Mouse (Mus musculus) midbrain, embryonic 16.5 days (tissue): Measurements from ENCODE around the gene Slamf9. TPM values are rescaled to one million over a fixed set of nuclear protein-coding genes. Genes with fewer than 3 reads are reported as not detected.

Source experiments
- ATAC-seq: fragments of 200-750 bp; cut with Nextera tagmentation; 2 replicates; pipeline ENCODE4 v1.8.0; 2017; ENCODE audit warnings: moderate TSS enrichment
- H3K27ac ChIP-seq: fragments of 300-500 bp; sonication (generic); 2 replicates; pipeline ENCODE4 v1.5.1; 2014; ENCODE audit warnings: mild to moderate bottlenecking, low read length, mixed read lengths
- H3K27me3 ChIP-seq: fragments of 300-500 bp; sonication (generic); 2 replicates; pipeline ENCODE4 v1.6.1; 2014; ENCODE audit warnings: low read depth, low read length, mixed read lengths; ENCODE audit not compliant: control insufficient read depth, insufficient read depth
- H3K36me3 ChIP-seq: fragments of 300-500 bp; sonication (generic); 2 replicates; pipeline ENCODE4 v1.6.1; 2014; ENCODE audit warnings: mild to moderate bottlenecking, low read length, moderate library complexity, mixed read lengths; ENCODE audit not compliant: control insufficient read depth, insufficient read depth
- H3K4me1 ChIP-seq: fragments of 300-500 bp; sonication (generic); 2 replicates; pipeline ENCODE4 v1.6.1; 2014; ENCODE audit warnings: mild to moderate bottlenecking, low read length, mixed read lengths; ENCODE audit not compliant: control insufficient read depth, insufficient read depth
- H3K4me2 ChIP-seq: fragments of 300-500 bp; sonication (generic); 2 replicates; pipeline ENCODE4 v1.6.1; 2014; ENCODE audit warnings: mild to moderate bottlenecking, low read length, mixed read lengths
- H3K4me3 ChIP-seq: fragments of 300-500 bp; sonication (generic); 2 replicates; pipeline ENCODE4 v1.5.1; 2014; ENCODE audit warnings: low read depth, mild to moderate bottlenecking, low read length, moderate library complexity, mixed read lengths
- H3K9ac ChIP-seq: fragments of 300-500 bp; sonication (generic); 2 replicates; pipeline ENCODE4 v1.6.1; 2014; ENCODE audit warnings: low read depth, low read length, mixed read lengths
- H3K9me3 ChIP-seq: fragments of 300-500 bp; sonication (generic); replicated peaks from 2 replicates; pipeline ENCODE4 v1.6.1; 2014; ENCODE audit warnings: mild to moderate bottlenecking, low read length, mixed read lengths; ENCODE audit not compliant: control insufficient read depth, poor library complexity, severe bottlenecking
- WGBS: fragments of 180-500 bp; shearing (Covaris S2); extraction: QIAGEN DNeasy Blood & Tissue Kit; methylation state at CpG from one replicate; pipeline ENCODE4 v1.1.7; 2014; 5-methylcytosine and 5-hydroxymethylcytosine counted together
- polyA plus RNA-seq: library from polyadenylated mRNA; unstranded; fragments of >200 nt; fragmentation: Nextera tagmentation; extraction: Ambion mirVana; gene quantifications from 2 replicates; pipeline ENCODE4 v1.2.1, GENCODE M21; 2015

Gene Slamf9
- polyA plus RNA-seq, 1 experiment from 2014 or later = 0.23 TPM

DNA sequence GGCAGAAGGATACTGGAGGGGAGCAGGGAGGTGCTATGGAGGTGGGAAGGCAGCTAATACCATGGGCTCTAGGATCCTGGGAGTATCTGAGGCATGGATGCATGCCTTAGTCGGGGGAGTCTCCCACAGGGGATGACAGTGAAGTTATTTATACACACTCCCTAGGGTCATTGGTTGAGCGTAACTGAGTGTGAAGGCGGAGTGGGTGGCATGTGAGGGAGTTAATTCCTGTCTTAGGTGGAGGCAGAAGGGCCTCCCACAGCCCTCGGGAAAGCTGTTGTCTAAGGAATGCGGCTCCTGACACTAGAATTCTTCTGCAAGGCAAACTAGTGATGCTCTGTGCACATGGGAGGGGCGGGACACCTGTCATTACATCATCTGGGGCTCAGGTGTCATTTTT lies 38.4 kb upstream of the Slamf9 start:
- no peak overlapping the region for H3K27ac ChIP-seq
- no peaks in the 10 kb centered on the region for H3K27me3 ChIP-seq
- no peaks in the 10 kb centered on the region for H3K36me3 ChIP-seq
- no peak overlapping the region for H3K4me3 ChIP-seq
- no peak for ATAC-seq
- H3K4me2 ChIP-seq = no peak overlapping the region
- WGBS = 56% methylated on average over 6 of the region's 6 CpGs
- no peaks in the 10 kb centered on the region for H3K9me3 ChIP-seq
- no peaks in the 10 kb centered on the region for H3K4me1 ChIP-seq
- H3K9ac ChIP-seq = no peak overlapping the region

DNA sequence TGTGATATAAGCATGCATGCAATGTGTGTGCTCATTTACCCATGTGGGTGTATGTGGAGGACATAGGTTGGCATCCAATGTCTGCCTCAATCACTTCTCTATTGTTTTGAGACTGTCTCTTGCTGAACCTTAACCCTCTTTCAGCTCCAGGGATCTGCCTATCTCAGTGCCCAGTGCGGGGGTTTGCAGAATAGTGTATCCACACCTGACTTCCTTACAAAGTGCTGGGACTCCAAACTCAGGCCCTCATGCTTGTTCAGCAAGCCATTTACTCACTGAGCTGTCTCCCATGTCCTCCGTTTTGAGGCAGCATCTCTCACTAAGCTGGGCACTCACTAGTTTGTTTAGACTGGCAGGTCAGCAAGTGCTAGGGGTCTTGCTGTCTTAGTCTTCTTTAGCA lies 36.5 kb upstream of the Slamf9 start:
- H3K36me3 ChIP-seq = no peaks in the 10 kb centered on the region
- ATAC-seq = no peak
- H3K9me3 ChIP-seq = no peaks in the 10 kb centered on the region
- no peak overlapping the region for H3K27ac ChIP-seq
- H3K4me2 ChIP-seq = no peak overlapping the region
- H3K4me1 ChIP-seq = no peaks in the 10 kb centered on the region
- no peak overlapping the region for H3K9ac ChIP-seq
- WGBS = 80% methylated on average over 2 of the region's 2 CpGs
- no peaks in the 10 kb centered on the region for H3K27me3 ChIP-seq
- no peak overlapping the region for H3K4me3 ChIP-seq

DNA sequence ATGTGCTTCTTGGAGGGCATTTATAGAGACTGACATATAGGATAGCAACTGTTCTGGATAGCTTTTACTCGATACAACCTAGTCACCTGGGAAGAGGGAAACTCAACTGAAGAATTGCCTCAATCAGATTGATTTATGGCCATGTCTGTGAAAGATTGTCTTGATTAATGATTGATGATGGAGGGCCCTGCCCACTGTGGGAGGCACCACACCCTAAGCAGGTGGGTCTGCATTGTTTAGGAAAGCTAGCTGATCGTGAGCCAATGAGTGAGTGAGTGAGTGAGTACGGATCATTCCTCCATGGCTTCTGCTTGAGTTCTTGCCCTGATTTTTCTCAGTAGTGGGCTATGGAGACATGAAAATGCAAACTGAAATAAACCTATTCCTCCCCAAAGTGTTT lies 34.6 kb upstream of the Slamf9 start:
- Histone ChIP-seq H3K27ac (no peak overlapping the region), H3K4me2 (no peak overlapping the region)

DNA sequence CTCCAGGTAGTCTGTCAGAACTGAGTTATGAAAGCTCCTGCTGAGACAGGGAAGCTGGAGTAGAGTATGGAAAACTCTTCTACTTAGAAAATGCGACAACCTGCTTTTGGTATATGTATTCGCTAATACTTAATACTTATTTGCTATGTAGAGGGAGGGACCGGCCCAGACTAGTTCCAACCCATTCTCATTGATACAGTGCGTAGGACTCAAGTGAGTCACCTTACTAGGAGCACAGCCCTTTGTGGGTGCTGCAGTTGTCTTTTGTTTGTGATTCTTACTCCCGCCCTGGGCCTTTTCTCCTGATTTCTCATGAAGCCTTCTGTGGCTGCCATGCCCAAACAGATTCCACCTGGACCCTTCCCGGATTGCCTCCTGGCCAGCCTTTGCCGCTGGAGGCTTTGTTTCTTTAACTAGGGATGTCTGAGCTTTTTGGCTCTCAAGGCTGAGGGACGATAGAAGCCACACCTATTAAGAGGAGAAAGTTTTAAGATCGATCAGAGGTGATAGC lies 33.2 kb upstream of the Slamf9 start:
- H3K4me2 ChIP-seq = no peak overlapping the region
- ATAC-seq = no peak
- H3K9me3 ChIP-seq = no peaks in the 10 kb centered on the region
- H3K4me1 ChIP-seq = no peaks in the 10 kb centered on the region
- no peaks in the 10 kb centered on the region for H3K27me3 ChIP-seq
- no peak overlapping the region for H3K27ac ChIP-seq
- no peak overlapping the region for H3K9ac ChIP-seq
- 88% methylated on average over 9 of the region's 9 CpGs for WGBS
- no peaks in the 10 kb centered on the region for H3K36me3 ChIP-seq
- no peak overlapping the region for H3K4me3 ChIP-seq

More for the DNA sequence above, 34.6 kb upstream of the Slamf9 start:
- Histone ChIP-seq H3K36me3 (no peaks in the 10 kb centered on the region), H3K9me3 (no peaks in the 10 kb centered on the region), H3K4me1 (no peaks in the 10 kb centered on the region), H3K27me3 (no peaks in the 10 kb centered on the region), H3K4me3 (no peak overlapping the region), H3K9ac (no peak overlapping the region)
- no peak for ATAC-seq
- 87% methylated on average over 3 of the region's 3 CpGs for WGBS

DNA sequence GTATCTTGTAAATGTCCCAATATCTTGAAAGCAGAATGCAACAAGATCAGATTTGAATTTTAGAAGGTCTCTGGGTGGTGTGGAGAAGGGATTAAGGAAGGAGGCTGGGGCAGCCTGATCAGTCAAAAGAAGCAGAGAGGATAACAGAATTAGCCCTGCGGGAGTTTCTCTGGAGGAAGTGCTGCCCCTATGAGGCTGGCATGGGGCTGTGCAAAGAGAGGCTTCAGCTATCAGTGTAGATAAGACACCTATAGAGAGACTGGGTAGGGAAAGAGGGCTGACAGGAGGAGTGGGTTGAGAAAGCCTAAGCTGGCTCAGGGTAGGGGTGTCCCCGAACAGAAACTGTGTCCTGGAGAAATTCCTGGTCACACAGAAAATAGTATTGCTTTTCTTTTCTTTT lies 24.9 kb upstream of the Slamf9 start:
- no peaks in the 10 kb centered on the region for H3K4me1 ChIP-seq
- ATAC-seq = no peak
- no peak overlapping the region for H3K4me3 ChIP-seq
- H3K27me3 ChIP-seq = no peaks in the 10 kb centered on the region
- H3K9ac ChIP-seq = no peak overlapping the region
- no peak overlapping the region for H3K27ac ChIP-seq
- WGBS = 15% methylated on average over 2 of the region's 2 CpGs
- H3K36me3 ChIP-seq = no peaks in the 10 kb centered on the region
- H3K4me2 ChIP-seq = no peak overlapping the region
- H3K9me3 ChIP-seq = no peaks in the 10 kb centered on the region

DNA sequence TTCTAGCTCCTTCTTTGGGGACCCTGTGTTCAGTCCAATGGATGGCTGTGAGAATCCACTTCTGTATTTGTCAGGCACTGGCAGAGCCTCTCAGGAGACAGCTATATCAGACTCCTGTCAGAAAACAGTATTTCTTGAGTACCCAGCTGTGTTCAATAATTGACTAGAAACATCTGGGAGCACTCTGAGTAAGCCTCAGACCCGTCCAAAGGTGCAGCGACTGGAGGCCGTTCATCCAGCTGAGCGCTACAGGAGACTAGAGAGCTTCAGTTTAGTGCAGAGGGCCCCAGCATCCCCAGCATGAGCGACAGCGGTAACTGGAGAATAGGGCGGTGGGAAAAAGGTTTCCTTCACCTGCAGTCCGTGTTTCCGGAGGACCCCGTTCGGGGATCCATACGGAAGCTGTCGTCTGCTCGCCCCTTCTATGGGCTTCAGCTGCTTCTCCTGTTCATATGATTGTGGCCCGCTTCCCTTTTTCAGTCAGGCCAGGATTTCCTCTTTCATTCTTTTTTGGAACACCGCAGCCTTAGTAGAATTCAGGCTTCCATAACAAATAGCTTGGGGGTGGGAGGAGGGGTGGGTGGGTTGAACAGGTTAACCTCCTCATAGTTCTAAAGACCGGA lies 24.2 kb upstream of the Slamf9 start:
- no peak for ATAC-seq
- Histone ChIP-seq H3K4me2 (no peak overlapping the region), H3K27me3 (no peaks in the 10 kb centered on the region), H3K4me3 (no peak overlapping the region), H3K36me3 (no peaks in the 10 kb centered on the region), H3K27ac (no peak overlapping the region), H3K4me1 (no peaks in the 10 kb centered on the region), H3K9me3 (no peaks in the 10 kb centered on the region), H3K9ac (no peak overlapping the region)
- WGBS = 36% methylated on average over 17 of the region's 17 CpGs

DNA sequence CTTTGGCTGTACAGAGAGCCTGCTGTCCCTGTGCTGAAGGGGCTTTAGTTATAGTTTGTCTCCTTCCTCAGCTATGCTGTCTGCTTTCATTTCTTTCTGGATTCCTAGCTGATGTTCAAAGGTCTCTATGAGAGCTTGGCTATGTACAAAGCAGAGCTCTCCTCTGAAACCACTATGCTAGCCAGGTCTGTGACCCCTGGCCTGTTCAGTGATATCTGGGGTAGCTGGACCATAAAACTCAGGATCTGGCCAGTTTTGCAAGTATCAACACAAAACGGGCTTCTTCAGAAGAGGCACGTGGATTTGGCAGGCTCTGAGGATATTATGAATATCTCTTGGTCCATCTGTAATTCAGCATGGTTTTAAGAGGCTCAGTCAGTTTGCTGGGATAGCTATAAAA lies 22.2 kb upstream of the Slamf9 start:
- Histone ChIP-seq H3K9ac (no peak overlapping the region), H3K9me3 (no peaks in the 10 kb centered on the region), H3K27ac (no peak overlapping the region), H3K27me3 (no peaks in the 10 kb centered on the region), H3K36me3 (no peaks in the 10 kb centered on the region), H3K4me2 (no peak overlapping the region), H3K4me3 (no peak overlapping the region), H3K4me1 (no peaks in the 10 kb centered on the region)
- no peak for ATAC-seq
- 86% methylated on average over 2 of the region's 2 CpGs for WGBS

DNA sequence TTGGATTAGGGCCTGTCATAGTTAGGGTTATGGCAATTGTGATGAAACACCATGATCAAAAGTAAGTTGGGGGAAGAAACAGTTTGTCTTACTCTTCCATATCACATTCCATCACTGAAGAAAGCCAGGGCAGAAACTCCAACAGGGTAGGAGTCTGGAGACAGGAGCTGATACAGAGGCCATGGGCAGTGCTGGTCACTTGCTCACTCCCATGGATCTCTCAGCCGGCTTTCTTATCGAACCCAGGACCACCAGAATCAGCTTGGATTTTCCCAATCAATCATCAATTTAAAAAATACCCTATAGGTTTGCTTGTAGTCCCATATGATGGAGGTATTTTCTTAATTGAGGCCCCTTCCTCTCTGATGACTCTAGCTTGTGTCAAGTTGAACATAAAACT lies 21.3 kb upstream of the Slamf9 start:
- no peak overlapping the region for H3K4me3 ChIP-seq
- no peak overlapping the region for H3K27ac ChIP-seq
- no peaks in the 10 kb centered on the region for H3K4me1 ChIP-seq
- 91% methylated on average over 2 of the region's 2 CpGs for WGBS
- no peaks in the 10 kb centered on the region for H3K27me3 ChIP-seq
- H3K4me2 ChIP-seq = no peak overlapping the region
- H3K9ac ChIP-seq = no peak overlapping the region
- H3K9me3 ChIP-seq = no peaks in the 10 kb centered on the region
- ATAC-seq = no peak
- H3K36me3 ChIP-seq = no peaks in the 10 kb centered on the region

DNA sequence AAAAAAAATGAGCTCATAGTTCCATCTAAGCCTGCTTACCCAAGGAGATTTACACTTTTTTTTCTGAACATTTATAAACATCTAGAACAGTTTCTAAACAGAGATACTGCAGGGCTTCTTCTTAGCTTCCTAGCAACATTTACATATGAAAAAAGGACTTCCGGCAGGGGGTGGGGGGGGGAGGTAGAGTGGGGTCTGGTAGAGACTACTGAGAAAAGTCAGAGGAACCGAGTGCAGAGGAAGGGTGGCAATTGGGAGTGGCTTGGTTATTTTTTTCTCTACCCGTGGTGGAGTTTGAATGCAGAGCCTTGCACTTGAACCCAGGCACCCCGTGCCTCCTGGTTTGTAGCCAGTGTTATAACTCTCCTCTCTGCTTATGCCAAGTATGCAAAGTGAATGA lies 19.7 kb upstream of the Slamf9 start:
- WGBS = 6% methylated on average over 4 of the region's 4 CpGs
- Histone ChIP-seq H3K4me1 (no peaks in the 10 kb centered on the region), H3K36me3 (no peaks in the 10 kb centered on the region), H3K27me3 (no peaks in the 10 kb centered on the region), H3K4me2 (no peak overlapping the region), H3K9ac (no peak overlapping the region), H3K9me3 (no peaks in the 10 kb centered on the region), H3K4me3 (no peak overlapping the region), H3K27ac (no peak overlapping the region)
- no peak for ATAC-seq
